Mouse (Mus musculus) skeletal muscle tissue, postnatal 0 days (tissue): Measurements from ENCODE around the gene B3gat3. TPM values are rescaled to one million over a fixed set of nuclear protein-coding genes. Genes with fewer than 3 reads are reported as not detected.

Experiments
- polyA plus RNA-seq: library from polyadenylated mRNA; unstranded; fragments of >200 nt; fragmentation: Nextera tagmentation; extraction: Ambion mirVana; gene quantifications from 2 replicates; pipeline ENCODE4 v1.2.1, GENCODE M21; 2015

Gene B3gat3
- 25.2 and 29.5 TPM in 2 replicates for polyA plus RNA-seq

DNA sequence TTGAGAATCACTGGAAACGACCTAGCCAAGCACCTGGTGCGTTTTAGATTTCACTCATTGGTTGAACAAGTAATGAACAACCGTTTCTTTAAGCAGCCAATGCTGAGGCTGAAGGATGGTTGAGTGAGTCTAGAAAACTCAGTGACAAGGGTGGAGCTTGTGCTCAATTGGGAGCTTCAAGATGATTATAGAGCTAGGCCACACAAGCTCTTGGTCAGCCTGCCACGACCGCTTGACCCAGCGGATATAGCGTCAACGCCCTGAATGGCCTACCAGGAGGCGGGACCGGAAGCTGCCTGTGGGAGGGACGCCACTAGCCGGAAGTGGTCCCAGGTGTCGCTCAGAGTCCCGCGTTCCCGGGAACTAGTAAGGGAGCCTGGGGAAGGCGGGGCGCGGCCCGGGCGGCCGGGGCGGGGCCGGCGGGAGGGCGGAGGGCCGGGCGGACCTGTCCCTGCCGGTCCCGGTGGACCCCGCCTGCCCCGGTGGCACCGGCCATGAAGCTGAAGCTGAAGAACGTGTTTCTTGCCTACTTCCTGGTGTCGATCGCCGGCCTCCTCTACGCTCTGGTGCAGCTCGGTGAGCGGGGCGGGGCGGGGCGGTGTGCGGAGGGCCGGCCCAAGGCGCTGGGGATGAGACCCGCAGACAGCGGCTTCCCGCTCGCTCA, at the start of gene B3gat3:
Gene B3gat3 (plus strand): TSS at position 302 of the 664 bp plus-strand sequence.

DNA sequence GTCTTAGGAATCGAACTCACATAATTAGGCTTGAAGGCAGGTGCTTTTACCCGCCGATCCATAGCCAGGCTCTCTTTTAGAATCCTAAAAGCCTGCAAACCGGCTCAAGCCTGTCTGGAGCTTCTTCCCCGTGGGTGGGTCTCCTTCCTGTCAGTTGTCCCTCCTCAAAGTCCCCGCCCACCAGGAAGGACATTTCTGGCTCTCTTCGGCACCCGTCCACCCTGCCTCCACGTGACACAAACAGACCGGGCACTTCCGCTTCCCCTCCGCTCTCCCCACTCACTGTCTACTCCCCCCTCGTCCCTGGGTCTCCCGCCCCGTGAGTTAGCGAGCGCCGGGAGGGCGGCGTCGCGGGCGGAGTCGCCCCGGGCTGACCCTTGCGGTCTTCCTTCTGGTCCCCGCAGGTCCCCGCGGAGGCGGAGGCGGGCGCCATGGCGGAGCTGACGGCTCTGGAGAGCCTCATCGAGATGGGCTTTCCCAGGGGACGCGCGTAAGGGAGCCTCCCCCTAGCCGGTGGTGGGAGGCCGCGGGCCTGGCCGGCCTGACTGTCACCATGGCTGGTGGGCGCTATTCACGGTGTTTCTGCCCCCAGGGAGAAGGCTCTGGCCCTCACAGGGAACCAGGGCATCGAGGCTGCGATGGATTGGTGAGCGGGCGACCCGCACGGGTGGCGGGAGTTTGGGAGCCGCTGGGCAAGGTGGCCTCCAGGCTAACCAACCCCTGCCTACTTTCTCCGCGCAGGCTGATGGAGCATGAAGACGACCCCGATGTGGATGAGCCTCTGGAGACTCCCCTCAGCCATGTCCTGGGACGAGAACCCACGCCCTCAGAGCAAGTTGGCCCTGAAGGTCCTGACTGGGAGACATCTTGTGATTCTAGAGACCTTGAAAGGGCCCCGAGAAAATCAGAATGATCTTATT, 48.6 kb upstream of the B3gat3 start, which contains the start of gene Ubxn1:
Gene Ubxn1 (plus strand): TSS at position 230 of the 920 bp plus-strand sequence.

DNA sequence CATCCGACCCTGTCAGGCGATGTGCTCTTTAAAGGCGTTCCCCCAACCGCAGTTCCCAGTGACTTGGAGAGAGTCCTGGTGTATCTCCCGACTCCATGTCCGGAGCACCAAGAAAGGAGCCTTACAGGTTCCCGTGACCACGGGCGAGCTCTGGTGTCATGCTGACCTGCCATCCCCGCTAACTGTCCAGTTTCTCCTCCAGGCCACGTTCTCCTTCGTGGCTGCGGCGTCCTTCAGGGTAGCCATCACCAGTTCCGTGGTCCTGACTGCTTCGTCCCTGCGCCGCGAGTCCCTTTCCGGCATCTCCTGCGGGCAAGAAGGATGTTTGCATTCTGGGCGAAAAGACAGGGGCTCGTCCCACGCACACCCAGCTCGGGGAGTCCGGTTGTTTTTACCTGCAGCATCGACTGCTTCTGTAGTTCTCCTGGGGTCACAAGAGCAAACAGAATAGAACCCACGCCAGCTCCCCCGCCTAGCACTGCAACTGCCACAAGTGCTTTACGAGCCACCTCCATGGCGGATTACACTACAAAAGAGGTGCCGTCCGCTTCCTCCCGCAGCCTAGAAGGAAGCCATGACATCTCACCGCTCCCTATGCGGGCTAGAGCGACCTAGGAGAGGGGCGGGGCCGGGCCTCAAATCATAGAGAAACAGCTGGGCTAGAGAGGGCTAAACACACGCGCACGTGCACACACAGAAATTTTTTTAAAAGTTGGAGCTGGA, 39.7 kb upstream of the B3gat3 start, which contains the start of gene Uqcc3:
Gene Uqcc3 (minus strand): TSS at position 613 of the 723 bp plus-strand sequence.

DNA sequence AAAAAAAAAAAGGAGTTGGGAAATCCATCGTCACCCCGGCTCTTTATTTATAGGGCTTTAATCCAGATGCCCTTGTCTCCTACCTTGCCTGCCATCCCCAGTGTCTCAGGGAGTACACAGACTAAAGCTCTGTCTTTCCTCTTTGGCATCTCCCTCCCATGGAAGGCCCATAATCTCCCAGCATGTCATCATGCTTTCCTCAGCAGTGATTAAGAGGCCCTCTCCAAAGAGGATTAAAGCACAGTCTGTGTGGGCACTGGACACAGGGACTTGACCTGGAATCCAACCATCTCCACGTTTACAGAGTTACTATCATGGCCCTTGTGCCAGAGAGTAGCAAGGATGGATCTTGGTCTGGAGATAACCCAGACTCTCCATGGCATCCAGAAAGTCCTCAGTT, 36.6 kb upstream of the B3gat3 start, which contains the start of the genes Lbhd1 and Gm49403:
Gene Lbhd1 (plus strand): TSS at position 117 of the 400 bp plus-strand sequence.
Gene Gm49403 (plus strand): TSS at position 315 of the 400 bp plus-strand sequence.

DNA sequence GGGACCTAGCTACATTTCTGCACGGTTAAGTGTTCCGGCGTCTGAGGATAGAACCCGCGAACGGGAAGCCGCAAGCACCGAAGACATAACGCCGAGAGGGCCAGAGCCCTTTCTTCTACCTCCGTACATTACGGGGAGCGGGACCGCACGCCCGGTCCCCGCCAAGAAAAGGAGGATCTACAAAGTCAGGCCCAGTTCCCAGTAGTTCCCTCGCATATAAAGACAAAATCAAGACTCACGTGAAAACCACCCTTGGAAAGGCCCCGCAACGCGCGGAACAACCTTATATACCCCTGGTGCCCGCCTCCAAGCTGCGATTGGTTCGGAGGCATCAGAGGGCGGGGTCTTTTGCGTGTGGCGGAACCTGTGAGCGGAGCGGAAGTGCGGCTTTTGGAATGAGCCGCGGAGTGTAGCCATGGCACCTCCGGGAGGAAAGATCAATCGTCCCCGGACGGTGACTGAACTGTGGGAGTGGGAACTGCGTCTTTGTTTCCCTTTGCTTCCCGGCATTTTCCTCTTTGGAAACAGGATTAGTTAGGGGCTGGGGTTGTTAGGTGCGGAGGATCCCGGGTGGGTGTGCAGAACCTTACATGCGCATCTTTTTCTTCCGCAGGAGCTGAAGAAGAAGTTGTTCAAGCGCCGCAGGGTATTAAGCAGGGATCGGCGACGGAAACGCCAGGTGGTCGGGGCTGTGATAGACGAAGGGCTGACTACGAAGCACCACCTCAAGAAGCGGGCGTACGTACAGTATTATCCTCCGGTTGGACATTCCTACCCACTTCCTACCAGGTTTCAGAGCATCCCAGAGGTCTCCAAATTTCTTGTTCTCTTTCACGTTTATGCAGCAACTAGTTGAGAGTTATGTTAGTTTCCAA, 31.4 kb upstream of the B3gat3 start, which contains the start of the genes 1810009A15Rik and Gm49416:
Gene 1810009A15Rik (plus strand): TSS at position 343 of the 875 bp plus-strand sequence.
Gene Gm49416 (plus strand): TSS at position 416 of the 875 bp plus-strand sequence.

DNA sequence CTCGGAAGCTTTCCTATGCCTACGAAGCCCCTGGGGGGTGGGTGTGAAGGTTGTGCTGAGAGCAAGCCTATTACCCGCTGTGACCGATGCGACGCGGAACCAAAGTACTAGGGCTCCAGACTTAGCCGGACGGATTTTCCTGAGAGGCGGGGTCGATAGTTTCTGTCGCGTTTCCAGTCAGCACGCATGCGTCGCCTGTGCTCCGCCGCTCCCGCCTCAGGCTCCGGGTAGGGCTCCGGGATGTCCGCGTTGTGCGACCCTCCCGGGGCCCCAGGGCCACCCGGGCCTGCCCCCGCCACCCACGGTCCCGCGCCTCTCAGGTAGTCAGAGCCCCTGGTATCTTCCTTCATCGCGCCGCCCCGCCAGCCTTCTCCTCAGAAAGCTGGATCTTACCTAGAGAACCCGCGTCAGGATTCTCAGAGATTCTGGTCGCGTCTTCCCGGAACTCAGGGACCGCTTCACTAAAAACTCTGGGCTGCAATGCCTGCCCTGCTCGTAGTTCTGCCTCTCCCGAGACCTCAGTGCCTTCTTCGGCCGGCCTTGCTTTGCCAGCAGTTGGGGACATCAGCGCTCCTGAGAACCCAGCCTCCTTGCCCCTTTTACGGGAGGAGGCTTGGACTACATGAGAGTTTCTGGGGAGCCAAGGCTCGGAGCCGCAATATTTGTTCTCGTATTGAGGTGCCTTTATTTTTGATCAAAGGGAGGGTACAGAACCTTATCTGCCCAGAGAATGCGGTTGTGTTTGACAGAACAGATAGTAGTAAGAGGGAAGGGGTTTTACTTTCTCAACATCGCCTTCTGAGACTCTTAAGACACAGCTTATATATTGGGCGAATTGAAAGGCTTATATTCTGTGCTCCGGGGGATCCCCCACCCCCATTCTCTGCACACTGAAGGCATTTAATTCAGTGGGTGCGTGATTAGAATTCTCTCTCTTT, 27.1 kb upstream of the B3gat3 start, which contains the start of gene Ints5:
Gene Ints5 (plus strand): TSS at position 177 of the 938 bp plus-strand sequence.

DNA sequence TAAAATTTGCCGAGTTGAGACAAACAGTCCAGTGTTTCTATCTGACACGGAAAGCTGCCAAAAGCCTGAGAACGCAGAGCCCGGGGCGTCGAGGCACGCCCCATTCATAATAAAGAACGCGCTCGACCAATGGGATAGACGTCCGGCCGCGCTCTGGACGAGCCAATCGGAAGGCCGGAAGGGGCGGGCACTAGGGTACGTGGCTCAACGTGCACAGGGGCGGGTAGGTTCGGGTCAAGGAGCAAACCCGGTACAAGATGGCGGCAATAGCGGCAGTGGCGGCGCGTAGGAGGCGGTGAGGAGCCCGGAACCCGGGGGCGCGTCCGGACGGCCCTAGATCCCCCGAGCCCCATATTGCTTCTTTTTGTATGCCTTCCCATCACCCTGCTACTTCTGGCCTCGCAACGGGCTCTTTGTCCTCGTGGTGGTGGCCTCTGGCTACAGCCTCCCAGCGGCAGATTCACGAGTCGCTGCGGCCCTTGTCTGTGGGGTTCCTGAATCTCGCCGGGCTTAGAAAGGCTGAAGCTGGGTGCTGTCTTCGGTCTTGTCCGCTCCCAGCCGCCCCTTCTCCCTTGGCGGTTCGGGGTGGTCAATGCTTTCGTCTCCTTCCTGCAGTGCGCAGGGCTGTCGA, 22.2 kb upstream of the B3gat3 start, which contains the start of gene Ganab:
Gene Ganab (plus strand): TSS at position 207 of the 631 bp plus-strand sequence.

DNA sequence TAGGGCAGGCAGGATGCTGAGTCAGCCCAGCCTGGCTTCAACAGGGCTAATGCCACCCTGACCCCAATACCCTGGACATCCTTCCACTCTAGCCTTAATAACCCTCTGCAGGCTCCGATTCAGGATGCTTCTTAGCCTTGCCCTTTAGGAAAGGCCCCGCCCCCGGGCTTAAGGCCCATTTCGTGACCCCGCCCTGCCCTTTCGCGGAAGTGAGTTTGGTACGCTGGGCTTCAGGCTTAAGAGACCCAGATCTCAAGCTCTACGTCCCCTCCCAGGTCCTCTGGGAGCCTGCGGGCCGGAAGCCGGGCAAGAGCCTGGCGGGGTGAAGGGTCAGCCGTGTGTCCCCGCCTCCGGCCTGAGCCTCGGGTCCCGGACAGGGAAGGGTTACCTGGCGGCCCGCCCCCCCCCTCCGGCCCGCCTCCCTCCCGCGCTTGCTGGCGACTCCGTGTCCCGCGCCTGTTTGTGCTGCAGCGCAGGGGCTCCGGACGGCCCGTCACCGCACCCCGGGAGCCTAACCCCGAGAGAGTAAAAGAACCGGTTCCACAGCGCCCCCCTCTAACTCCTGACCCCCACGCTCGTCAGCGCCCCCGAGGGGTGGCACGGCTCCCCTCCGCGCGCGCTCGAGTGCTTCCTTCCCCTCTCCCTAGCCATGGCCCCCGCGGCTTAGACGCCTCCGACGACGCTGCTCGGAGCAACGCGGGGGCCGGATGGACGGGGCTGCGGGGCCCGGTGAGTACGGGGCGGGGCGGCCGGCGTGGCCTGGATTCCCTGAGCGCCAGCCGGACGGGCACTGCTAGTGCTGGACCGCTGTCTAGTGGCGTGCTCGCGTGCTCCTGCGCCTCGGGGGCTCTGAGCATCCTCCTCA, 9.3 kb downstream of the B3gat3 start, which contains the start of the genes Rom1 and Eml3:
Gene Rom1 (minus strand): TSS at position 133 of the 865 bp plus-strand sequence.
Gene Eml3 (plus strand): TSS at position 329 of the 865 bp plus-strand sequence.

DNA sequence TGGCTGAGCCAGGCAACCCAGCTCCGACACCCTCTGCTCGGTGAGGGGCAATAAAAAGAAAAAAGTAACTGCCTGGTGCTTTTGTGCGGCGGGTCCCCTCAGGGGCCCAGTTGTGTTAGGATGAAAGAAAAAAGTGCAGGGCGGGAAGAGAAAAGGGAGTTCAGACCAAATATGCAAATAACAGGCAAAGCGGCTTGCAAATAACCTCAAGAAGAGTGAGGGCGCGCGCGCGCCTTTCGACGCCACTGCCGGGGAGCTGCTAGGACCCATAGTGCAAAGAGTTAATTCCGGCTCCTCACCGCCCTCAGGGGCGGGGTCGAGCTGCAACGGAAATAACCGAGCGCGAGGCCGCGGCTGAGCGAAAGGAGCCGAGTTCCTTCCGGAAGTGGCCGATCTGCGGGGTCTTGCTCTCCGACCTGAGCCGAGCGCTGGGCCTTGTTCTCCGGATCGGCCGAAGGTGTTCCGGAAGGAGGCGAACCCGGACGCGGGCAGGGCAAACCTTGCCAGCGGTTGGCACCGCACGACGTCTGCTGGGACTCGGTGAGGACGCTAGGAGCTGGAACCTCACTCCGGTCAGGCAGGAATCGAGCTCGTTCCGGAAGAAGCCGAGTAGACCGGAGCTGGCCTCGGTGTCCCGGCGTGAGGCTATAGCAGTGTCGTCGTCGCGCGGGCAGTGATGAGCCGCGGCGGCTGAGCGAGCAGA, 21.5 kb downstream of the B3gat3 start, which contains the start of gene Mta2:
Gene Mta2 (plus strand): TSS at position 361 of the 703 bp plus-strand sequence.

DNA sequence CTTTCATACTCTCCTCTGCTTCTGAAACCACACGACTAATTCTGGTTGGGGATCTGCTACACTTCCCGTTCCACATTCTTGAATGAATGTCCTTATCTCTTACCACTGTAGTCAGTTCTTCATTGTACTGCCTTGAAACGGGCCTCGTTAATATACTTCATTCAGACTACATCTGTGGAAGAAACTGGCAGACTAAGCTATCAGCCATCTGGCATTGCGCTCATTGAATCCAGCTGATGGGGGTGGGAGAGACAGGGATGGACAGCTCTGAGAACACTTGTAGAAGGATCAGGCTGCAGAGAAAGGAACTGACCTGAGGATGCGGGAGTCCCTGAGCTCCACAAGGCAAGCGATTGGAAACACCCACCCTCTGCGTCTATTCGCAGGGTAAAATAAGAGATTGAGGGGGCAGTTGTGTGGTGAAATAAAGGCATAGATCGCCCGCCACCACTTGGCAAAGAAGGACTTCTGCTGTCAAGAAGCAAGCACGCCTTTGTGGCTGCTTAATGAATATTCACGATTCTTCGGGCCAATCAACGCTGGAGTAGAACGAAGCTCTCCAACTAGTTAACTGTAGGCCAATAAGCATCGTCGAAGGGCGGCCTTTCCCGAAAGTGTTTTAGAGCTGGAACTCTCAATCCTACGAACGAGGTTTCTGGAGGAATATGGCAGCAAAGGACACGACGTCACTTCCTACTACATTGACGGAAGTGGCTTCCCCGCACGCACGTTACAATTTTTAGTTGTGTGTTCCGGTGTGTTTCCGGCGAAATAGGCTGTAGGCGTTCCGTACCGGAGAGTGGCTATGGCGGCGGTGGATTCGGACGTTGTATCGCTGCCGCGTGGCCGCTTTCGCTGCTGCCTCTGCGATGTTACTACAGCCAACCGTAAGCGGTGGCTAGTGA, 33.2 kb downstream of the B3gat3 start, which contains the start of gene Tut1:
Gene Tut1 (plus strand): TSS at position 713 of the 905 bp plus-strand sequence.

DNA sequence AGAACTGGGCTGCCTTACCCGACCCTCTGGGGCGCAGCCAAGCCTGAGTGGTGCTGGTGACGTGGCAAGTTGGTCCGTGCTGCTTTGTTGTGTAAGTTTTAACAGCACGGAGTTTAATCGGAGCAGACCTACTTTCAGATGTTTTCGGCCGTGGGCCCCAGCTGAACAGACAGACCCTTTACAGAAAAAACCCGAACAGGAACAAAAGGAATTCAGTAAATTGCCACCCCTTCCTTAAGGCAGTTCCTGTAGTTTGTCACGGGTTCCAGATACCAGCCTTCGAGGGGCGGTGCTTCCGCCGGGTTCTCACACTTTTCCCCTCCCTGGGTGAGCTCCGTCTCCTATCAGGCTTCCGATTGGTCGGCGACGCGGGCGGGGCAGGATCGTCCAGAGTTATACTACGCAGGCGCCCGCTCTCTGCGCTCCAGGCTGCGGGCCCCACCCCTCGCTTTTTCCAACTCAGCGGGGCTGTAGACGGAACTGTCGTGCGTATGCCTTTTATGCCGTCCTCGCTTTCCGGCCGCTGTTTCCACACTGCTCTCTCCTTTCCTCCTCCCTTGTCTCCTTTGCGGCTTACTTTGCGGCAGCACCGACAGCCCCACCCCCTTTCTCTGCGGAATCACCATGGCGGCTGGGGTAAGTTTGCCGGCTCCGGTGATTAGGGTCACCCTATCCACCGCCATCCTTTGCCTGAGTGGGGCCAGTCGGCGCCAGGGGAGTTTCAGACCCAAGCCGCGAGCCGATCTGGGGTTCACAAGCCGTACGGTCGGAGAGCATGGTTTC, 46.6 kb downstream of the B3gat3 start, which contains the start of gene Eef1g:
Gene Eef1g (plus strand): TSS at position 452 of the 783 bp plus-strand sequence.

